Mouse (Mus musculus) MEL (cell line): ENCODE results near the gene Srrm3. TPM values are rescaled to one million over a fixed set of nuclear protein-coding genes. Genes with fewer than 3 reads are reported as not detected.

Source experiments
- DNase-seq: peaks from one replicate; pipeline ENCODE4 v3.0.0; 2011; ENCODE audit warnings: low read depth, low spot score
- H3K27ac ChIP-seq: 2 replicates; pipeline ENCODE4 v1.5.1; 2012; ENCODE audit warnings: low read depth, mild to moderate bottlenecking, control low read depth, low read length, moderate library complexity; ENCODE audit not compliant: control insufficient read depth
- H3K27me3 ChIP-seq, 2 experiments: fragments of 150-350 bp in 1 of 2; sonication (generic) in 1 of 2; 2 replicates each; pipeline ENCODE4 v1.6.1; 2012; ENCODE audit warnings: low read length in 2 of 2, mild to moderate bottlenecking in 2 of 2, improper control_type of control experiment in 1 of 2, moderate library complexity in 1 of 2; ENCODE audit not compliant: insufficient read depth in 2 of 2, control insufficient read depth in 1 of 2
- H3K36me3 ChIP-seq, 2 experiments: 2 replicates each; pipeline ENCODE4 v1.6.1; 2012 to 2014; ENCODE audit warnings: low read length in 2 of 2, improper control_type of control experiment in 1 of 2, inconsistent platforms in 1 of 2, mild to moderate bottlenecking in 1 of 2; ENCODE audit not compliant: insufficient read depth in 2 of 2, control insufficient read depth in 1 of 2
- H3K4me1 ChIP-seq, 2 experiments: fragments of 150-350 bp in 1 of 2; sonication (generic) in 1 of 2; 2 replicates each; pipeline ENCODE4 v1.6.1; 2012; ENCODE audit warnings: low read length in 2 of 2, improper control_type of control experiment in 1 of 2, mild to moderate bottlenecking in 1 of 2; ENCODE audit not compliant: insufficient read depth in 2 of 2, control insufficient read depth in 1 of 2
- H3K4me3 ChIP-seq, 2 experiments: fragments of 150-350 bp in 1 of 2; sonication (generic) in 1 of 2; 2 replicates each; pipeline ENCODE4 v1.5.1; 2012; ENCODE audit warnings: low read depth in 2 of 2, low read length in 2 of 2, mild to moderate bottlenecking in 2 of 2, moderate library complexity in 2 of 2, control low read depth in 1 of 2, improper control_type of control experiment in 1 of 2; ENCODE audit not compliant: control insufficient read depth in 1 of 2, insufficient read depth in 1 of 2
- H3K79me2 ChIP-seq: 2 replicates; pipeline ENCODE4 v1.6.1; 2012; ENCODE audit warnings: mild to moderate bottlenecking, low read length, moderate library complexity; ENCODE audit not compliant: control insufficient read depth, poor library complexity, insufficient read depth
- H3K9ac ChIP-seq: 2 replicates; pipeline ENCODE4 v1.6.1; 2012; ENCODE audit warnings: low read depth, mild to moderate bottlenecking, control low read depth, low read length, moderate library complexity; ENCODE audit not compliant: control insufficient read depth, poor library complexity, severe bottlenecking
- H3K9me3 ChIP-seq: fragments of 150-350 bp; sonication (generic); replicated peaks from 2 replicates; pipeline ENCODE4 v1.6.1; 2012; ENCODE audit warnings: mild to moderate bottlenecking, low read length, improper control_type of control experiment, moderate library complexity; ENCODE audit not compliant: insufficient read depth
- CHD2 ChIP-seq: IDR thresholded peaks from 2 replicates; pipeline ENCODE4 v1.6.1; 2011; ENCODE audit warnings: low read length, improper control_type of control experiment
- CTCF ChIP-seq, 3 experiments: IDR thresholded peaks in 2 of 3; conservative IDR thresholded peaks in 1 of 3; 2 replicates each; pipeline ENCODE4 v1.5.1; 2011 to 2012; ENCODE audit warnings: low read length in 3 of 3, low read depth in 2 of 3, mild to moderate bottlenecking in 2 of 3, improper control_type of control experiment in 1 of 3, inconsistent platforms in 1 of 3, mixed read lengths in 1 of 3, moderate library complexity in 1 of 3; ENCODE audit not compliant: control insufficient read depth in 1 of 3, insufficient read depth in 1 of 3, poor library complexity in 1 of 3, severe bottlenecking in 1 of 3
- ELF1 ChIP-seq: IDR thresholded peaks from 2 replicates; pipeline ENCODE4 v1.6.1; 2014; ENCODE audit warnings: low read depth, mild to moderate bottlenecking, inconsistent platforms, low read length, improper control_type of control experiment, moderate library complexity
- ETS1 ChIP-seq: IDR thresholded peaks from 2 replicates; pipeline ENCODE4 v1.6.1; 2012; ENCODE audit warnings: low read depth, mild to moderate bottlenecking, inconsistent platforms, low read length, improper control_type of control experiment, moderate library complexity
- GATA1 ChIP-seq: IDR thresholded peaks from 2 replicates; pipeline ENCODE4 v1.6.1; 2011; ENCODE audit warnings: low read depth, low read length, improper control_type of control experiment
- HCFC1 ChIP-seq: IDR thresholded peaks from 2 replicates; pipeline ENCODE4 v1.6.1; 2012; ENCODE audit warnings: low read depth, mild to moderate bottlenecking, inconsistent platforms, low read length, improper control_type of control experiment, moderate library complexity
- JUND ChIP-seq: IDR thresholded peaks from 2 replicates; pipeline ENCODE4 v1.6.1; 2011; ENCODE audit warnings: low read depth, mild to moderate bottlenecking, improper control_type of control experiment, low read length
- KAT2A ChIP-seq: conservative IDR thresholded peaks from 2 replicates; pipeline ENCODE4 v1.6.1; 2012; ENCODE audit warnings: low read depth, low read length, improper control_type of control experiment, inconsistent platforms
- MAFK ChIP-seq: IDR thresholded peaks from 2 replicates; pipeline ENCODE4 v1.6.1; 2011; ENCODE audit warnings: low read depth, mild to moderate bottlenecking, low read length, improper control_type of control experiment, borderline replicate concordance
- MAX ChIP-seq: IDR thresholded peaks from 2 replicates; pipeline ENCODE4 v1.6.1; 2011; ENCODE audit warnings: low read length, improper control_type of control experiment
- MAZ ChIP-seq: IDR thresholded peaks from 2 replicates; pipeline ENCODE4 v1.6.1; 2012; ENCODE audit warnings: low read depth, mild to moderate bottlenecking, inconsistent platforms, low read length, improper control_type of control experiment
- MEF2A ChIP-seq: IDR thresholded peaks from 2 replicates; pipeline ENCODE4 v1.6.1; 2014; ENCODE audit warnings: low read depth, mild to moderate bottlenecking, inconsistent platforms, low read length, improper control_type of control experiment; ENCODE audit not compliant: poor library complexity, insufficient replicate concordance, severe bottlenecking; ENCODE audit errors: extremely low read depth
- MXI1 ChIP-seq: IDR thresholded peaks from 2 replicates; pipeline ENCODE4 v1.6.1; 2011; ENCODE audit warnings: mild to moderate bottlenecking, low read depth, low read length, improper control_type of control experiment
- MYC ChIP-seq: IDR thresholded peaks from 2 replicates; pipeline ENCODE4 v1.6.1; 2011; ENCODE audit warnings: low read depth, mild to moderate bottlenecking, low read length, improper control_type of control experiment, moderate library complexity
- NELFE ChIP-seq: IDR thresholded peaks from 2 replicates; pipeline ENCODE4 v1.6.1; 2011; ENCODE audit warnings: low read depth, low read length, improper control_type of control experiment
- NRF1 ChIP-seq: IDR thresholded peaks from 2 replicates; pipeline ENCODE4 v1.6.1; 2014; ENCODE audit warnings: low read depth, mild to moderate bottlenecking, inconsistent platforms, low read length, improper control_type of control experiment, moderate library complexity; ENCODE audit not compliant: poor library complexity, insufficient read depth, severe bottlenecking
- POLR2A ChIP-seq, 2 experiments: IDR thresholded peaks; 2 replicates each; pipeline ENCODE4 v1.6.1; 2011 to 2012; ENCODE audit warnings: low read length in 2 of 2, mild to moderate bottlenecking in 2 of 2, control low read depth in 1 of 2, improper control_type of control experiment in 1 of 2, low read depth in 1 of 2, moderate library complexity in 1 of 2; ENCODE audit not compliant: control insufficient read depth in 1 of 2, insufficient read depth in 1 of 2, poor library complexity in 1 of 2
- POLR2AphosphoS2 ChIP-seq: IDR thresholded peaks from 2 replicates; pipeline ENCODE4 v1.6.1; 2011; ENCODE audit warnings: low read length, improper control_type of control experiment
- RCOR1 ChIP-seq: IDR thresholded peaks from 2 replicates; pipeline ENCODE4 v1.6.1; 2012; ENCODE audit warnings: low read depth, mild to moderate bottlenecking, inconsistent platforms, low read length, improper control_type of control experiment
- SMC3 ChIP-seq: IDR thresholded peaks from 2 replicates; pipeline ENCODE4 v1.6.1; 2011; ENCODE audit warnings: low read depth, low read length, improper control_type of control experiment
- TAL1 ChIP-seq: IDR thresholded peaks from 2 replicates; pipeline ENCODE4 v1.6.1; 2012; ENCODE audit warnings: mild to moderate bottlenecking, inconsistent platforms, low read length, moderate library complexity, mixed read lengths
- TBP ChIP-seq: IDR thresholded peaks from 2 replicates; pipeline ENCODE4 v1.8.0; 2011; ENCODE audit warnings: low read depth, low read length, improper control_type of control experiment
- USF1 ChIP-seq: IDR thresholded peaks from 2 replicates; pipeline ENCODE4 v1.6.1; 2014; ENCODE audit warnings: low read depth, mild to moderate bottlenecking, inconsistent platforms, low read length, improper control_type of control experiment, moderate library complexity
- USF2 ChIP-seq, 2 experiments: IDR thresholded peaks; 2 replicates each; pipeline ENCODE4 v1.6.1; 2011 to 2012; ENCODE audit warnings: improper control_type of control experiment in 2 of 2, low read length in 2 of 2, borderline replicate concordance in 1 of 2, inconsistent platforms in 1 of 2, low read depth in 1 of 2, mild to moderate bottlenecking in 1 of 2; ENCODE audit not compliant: insufficient read depth in 1 of 2
- ZC3H11A ChIP-seq: IDR thresholded peaks from 2 replicates; pipeline ENCODE4 v1.6.1; 2012; ENCODE audit warnings: low read depth, mild to moderate bottlenecking, inconsistent platforms, low read length, improper control_type of control experiment
- ZMIZ1 ChIP-seq: IDR thresholded peaks from 2 replicates; pipeline ENCODE4 v1.6.1; 2012; ENCODE audit warnings: low read depth, mild to moderate bottlenecking, inconsistent platforms, low read length, improper control_type of control experiment, moderate library complexity
- ZNF384 ChIP-seq: IDR thresholded peaks from 2 replicates; pipeline ENCODE4 v1.6.1; 2012; ENCODE audit warnings: low read depth, mild to moderate bottlenecking, inconsistent platforms, low read length, improper control_type of control experiment
- polyA plus RNA-seq, 2 experiments: library from polyadenylated mRNA; stranded (reverse) in 1 of 2; unstranded in 1 of 2; fragments of >175 nt in 1 of 2; fragments of >200 nt in 1 of 2; gene quantifications; 2 replicates each; pipeline versions ENCODE4 v1.2.1 to v1.2.4; 2012; ENCODE audit warnings: low replicate concordance in 2 of 2, low read depth in 1 of 2; ENCODE audit not compliant: insufficient read length in 2 of 2, insufficient read depth in 1 of 2, missing spikeins in 1 of 2
- total RNA-seq: library from RNA; depleted of rRNA; stranded (reverse); fragments of 300-350 nt; gene quantifications from 2 replicates; pipeline ENCODE4 v1.2.3, GENCODE M21; 2012

Srrm3 gene
- total and polyA plus RNA-seq, 3 experiments: not detected

GRCm38 (mm10) chr5:135872996-135873395 is 66.3 kb downstream of the Srrm3 start:
- H3K79me2 ChIP-seq: no peaks in the 10 kb centered on the region
- H3K27me3 ChIP-seq: no peaks in the 10 kb centered on the region
- H3K4me3 ChIP-seq: no peak overlapping the region
- H3K9me3 ChIP-seq: no peaks in the 10 kb centered on the region
- TF ChIP-seq ZC3H11A (no peak), ZNF384 (no peak), RCOR1 (no peak), ZMIZ1 (no peak), MAZ (no peak), SMC3 (no peak), KAT2A (no peak), GATA1 (no peak), CTCF (IDR thresholded peaks at IDR 0.05 in 2 of 3, conservative IDR thresholded peaks at IDR 0.05 in 1 of 3; ENCODE audit: control insufficient read depth in 1 of 3, insufficient read depth in 1 of 3, low read depth in 2 of 3, low read length in 3 of 3, poor library complexity in 1 of 3, severe bottlenecking in 1 of 3) (no peak), USF1 (no peak), NELFE (no peak), POLR2A (IDR thresholded peaks at IDR 0.05; ENCODE audit: control insufficient read depth in 1 of 2, insufficient read depth in 1 of 2, low read depth in 1 of 2, low read length in 2 of 2, poor library complexity in 1 of 2) (no peak), JUND (no peak), USF2 (IDR thresholded peaks at IDR 0.05; ENCODE audit: borderline replicate concordance in 1 of 2, insufficient read depth in 1 of 2, low read depth in 1 of 2, low read length in 2 of 2) (no peak), HCFC1 (no peak), MXI1 (no peak), TAL1 (no peak), NRF1 (no peak), POLR2AphosphoS2 (no peak)
- peaks cover 0 to 18% of the 10 kb centered on the region in 2 experiments; a peak in 3 of 4 replicates for H3K4me1 ChIP-seq
- no peak overlapping the region for H3K9ac ChIP-seq
- H3K36me3 ChIP-seq: peaks cover 0 to 6% of the 10 kb centered on the region in 2 experiments; a peak in 2 of 4 replicates
- H3K27ac ChIP-seq: no peak overlapping the region
- no peak for DNase-seq

- Histone ChIP-seq H3K27ac (no peak overlapping the region), H3K9me3 (no peaks in the 10 kb centered on the region), H3K27me3 (no peaks in the 10 kb centered on the region), H3K9ac (no peak overlapping the region), H3K4me1 (peaks cover 0 to 24% of the 10 kb centered on the region in 2 experiments; a peak in 3 of 4 replicates), H3K36me3 (peaks cover 0 to 6% of the 10 kb centered on the region in 2 experiments; a peak in 2 of 4 replicates), H3K4me3 (no peak overlapping the region), H3K79me2 (no peaks in the 10 kb centered on the region)
- TF ChIP-seq GATA1 (0 out of 2 replicates have a peak, but pooled peaks have one; percentile 5), MAX (no peak), MEF2A (no peak), TAL1 (no peak), SMC3 (no peak), POLR2AphosphoS2 (no peak), MAFK (no peak), ELF1 (peak; percentile 27; the same call in 1 of the 2 replicates), MAZ (no peak), ZNF384 (no peak), ETS1 (no peak), HCFC1 (no peak), CHD2 (no peak), TBP (no peak), USF2 (IDR thresholded peaks at IDR 0.05; ENCODE audit: borderline replicate concordance in 1 of 2, insufficient read depth in 1 of 2, low read depth in 1 of 2, low read length in 2 of 2) (no peak), CTCF (IDR thresholded peaks at IDR 0.05 in 2 of 3, conservative IDR thresholded peaks at IDR 0.05 in 1 of 3; ENCODE audit: control insufficient read depth in 1 of 3, insufficient read depth in 1 of 3, low read depth in 2 of 3, low read length in 3 of 3, poor library complexity in 1 of 3, severe bottlenecking in 1 of 3) (no peak), MYC (no peak)
- peak; percentile 66 for DNase-seq
Observed at GRCm38 (mm10) chr5:135873753-135874152, 67.1 kb downstream of the Srrm3 start.
